Mouse (Mus musculus) liver, embryonic 11.5 days (tissue): ENCODE measurements around the gene Exoc3l4. TPM values are rescaled to one million over a fixed set of nuclear protein-coding genes. Genes with fewer than 3 reads are reported as not detected.

Experiments
- ATAC-seq: fragments of 200-750 bp; cut with Nextera tagmentation; replicated peaks from 2 replicates; pipeline ENCODE4 v1.8.0; 2017; ENCODE audit warnings: moderate number of reproducible peaks, mild to moderate bottlenecking, moderate TSS enrichment, moderate library complexity; ENCODE audit not compliant: low FRiP score
- DNase-seq: peaks from one replicate; pipeline ENCODE4 v3.0.0-alpha.2; 2017; ENCODE audit warnings: low spot score
- H3K27ac ChIP-seq: fragments of 300-500 bp; sonication (generic); 2 replicates; pipeline ENCODE4 v1.5.1; 2014; ENCODE audit warnings: mild to moderate bottlenecking, low read depth, low read length, control low read depth
- H3K27me3 ChIP-seq: fragments of 300-500 bp; sonication (generic); replicated peaks from 2 replicates; pipeline ENCODE4 v1.6.1; 2014; ENCODE audit warnings: low read length, mixed read lengths; ENCODE audit not compliant: control insufficient read depth, insufficient read depth
- H3K36me3 ChIP-seq: fragments of 300-500 bp; sonication (generic); 2 replicates; pipeline ENCODE4 v1.6.1; 2014; ENCODE audit warnings: mild to moderate bottlenecking, low read length, moderate library complexity, mixed read lengths; ENCODE audit not compliant: control insufficient read depth, insufficient read depth
- H3K4me1 ChIP-seq: fragments of 300-500 bp; sonication (generic); replicated peaks from 2 replicates; pipeline ENCODE4 v1.6.1; 2014; ENCODE audit warnings: low read length, mixed read lengths; ENCODE audit not compliant: control insufficient read depth, insufficient read depth
- H3K4me2 ChIP-seq: fragments of 300-500 bp; sonication (generic); 2 replicates; pipeline ENCODE4 v1.6.1; 2014; ENCODE audit warnings: mild to moderate bottlenecking, control low read depth, moderate library complexity
- H3K4me3 ChIP-seq: fragments of 300-500 bp; sonication (generic); 2 replicates; pipeline ENCODE4 v1.5.1; 2014; ENCODE audit warnings: low read depth, low read length, control low read depth
- H3K9ac ChIP-seq: fragments of 300-500 bp; sonication (generic); 2 replicates; pipeline ENCODE4 v1.6.1; 2014; ENCODE audit warnings: low read depth, low read length, control low read depth
- H3K9me3 ChIP-seq: fragments of 300-500 bp; sonication (generic); 2 replicates; pipeline ENCODE4 v1.6.1; 2016; ENCODE audit warnings: low read length, inconsistent platforms, mixed read lengths; ENCODE audit not compliant: control insufficient read depth
- WGBS: fragments of 180-500 bp; shearing (Covaris S2); extraction: QIAGEN DNeasy Blood & Tissue Kit; methylation state at CpG from one replicate; pipeline ENCODE4 v1.1.7; 2014; 5-methylcytosine and 5-hydroxymethylcytosine counted together
- polyA plus RNA-seq: library from polyadenylated mRNA; unstranded; fragments of >200 nt; fragmentation: Nextera tagmentation; extraction: Ambion mirVana; gene quantifications from 2 replicates; pipeline ENCODE4 v1.2.1, GENCODE M21; 2014

Gene Exoc3l4
- polyA plus RNA-seq, 1 experiment from 2014 or later: 18.6 TPM

DNA sequence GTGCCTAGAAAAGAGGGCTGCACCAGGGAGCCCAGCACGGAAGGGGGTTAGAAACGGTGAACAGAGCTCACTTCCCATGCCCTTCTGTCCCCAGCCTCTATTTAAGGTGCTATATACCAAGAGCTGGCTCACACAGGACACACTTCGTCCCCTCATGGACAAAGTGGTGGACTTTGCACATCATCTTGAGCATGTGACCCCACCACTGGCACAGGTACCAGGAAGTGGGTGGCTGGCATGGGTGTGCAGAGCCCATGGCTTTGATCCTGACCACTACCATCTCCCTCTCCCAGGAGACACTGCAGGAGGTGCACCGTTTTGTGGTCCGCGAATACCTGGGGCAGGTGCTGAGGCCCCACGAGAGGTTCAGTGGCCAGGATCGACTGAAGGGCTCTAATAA, 11.5 kb downstream of the Exoc3l4 start:
- 29% methylated on average over 8 of the region's 8 CpGs for WGBS
- Histone ChIP-seq H3K9me3 (no peaks in the 10 kb centered on the region), H3K9ac (no peak overlapping the region), H3K4me2 (peak overlapping the region; percentile 2; the same call in 1 of the 2 replicates), H3K27me3 (peaks cover 57% of the 10 kb centered on the region), H3K4me1 (peaks cover 59% of the 10 kb centered on the region), H3K36me3 (no peaks in the 10 kb centered on the region), H3K27ac (no peak overlapping the region), H3K4me3 (no peak overlapping the region)
- ATAC-seq (no peak), DNase-seq (no peak)

DNA sequence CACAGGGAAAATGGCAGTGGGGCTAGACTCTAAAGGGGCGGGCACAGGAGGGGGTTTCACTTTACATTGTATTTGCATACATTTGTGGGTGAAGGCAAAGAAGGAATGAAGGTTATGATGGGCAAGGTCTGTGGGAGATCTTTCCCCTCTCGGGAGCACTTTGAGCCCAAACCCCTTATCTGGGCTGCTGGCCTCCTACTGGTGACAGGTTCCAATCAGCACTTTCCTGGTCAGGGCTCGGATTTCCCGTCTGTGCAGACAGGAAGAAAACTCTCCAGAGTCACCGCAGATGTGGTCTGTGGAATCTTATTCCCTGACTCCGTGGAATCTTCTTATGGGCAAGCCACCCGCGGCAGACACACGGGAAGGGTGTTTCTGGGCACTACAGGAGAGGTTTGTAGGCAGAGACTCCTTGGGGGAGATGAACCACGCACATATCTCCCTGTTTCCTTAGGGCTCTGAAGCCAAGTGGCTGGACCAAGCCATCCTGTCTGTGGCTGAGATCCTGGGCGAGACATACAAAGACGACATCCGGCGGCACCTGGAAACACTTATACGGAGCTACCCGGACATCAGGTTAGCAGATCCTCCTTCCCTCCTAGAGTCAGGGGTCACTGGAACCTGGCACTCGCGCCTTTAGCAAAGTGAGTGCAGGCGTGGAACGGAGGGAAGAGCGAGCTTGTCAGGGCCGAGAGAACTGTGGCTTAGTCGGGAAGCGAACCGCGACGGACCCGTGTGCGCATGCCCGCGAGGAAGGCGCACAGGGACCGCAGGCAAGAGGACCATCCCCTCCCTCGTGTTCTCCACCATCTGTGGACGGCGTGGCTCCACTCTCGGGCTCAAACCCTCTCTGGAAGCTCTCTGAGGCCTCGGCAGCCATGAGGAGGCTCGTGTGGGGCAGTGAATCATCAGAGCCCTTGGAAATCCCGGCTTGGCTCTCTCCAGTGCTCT, 12.4 kb downstream of the Exoc3l4 start:
- Histone ChIP-seq H3K4me3 (peak overlapping the region; percentile 37), H3K4me2 (peak overlapping the region; percentile 64), H3K4me1 (peaks cover 60% of the 10 kb centered on the region), H3K36me3 (no peaks in the 10 kb centered on the region), H3K9ac (peak overlapping the region; percentile 30), H3K27ac (peak overlapping the region; percentile 1; the same call in 1 of the 2 replicates), H3K9me3 (no peaks in the 10 kb centered on the region), H3K27me3 (peaks cover 48% of the 10 kb centered on the region)
- DNase-seq (no peak), ATAC-seq (no peak)
- 2% methylated on average over 40 of the region's 40 CpGs for WGBS

DNA sequence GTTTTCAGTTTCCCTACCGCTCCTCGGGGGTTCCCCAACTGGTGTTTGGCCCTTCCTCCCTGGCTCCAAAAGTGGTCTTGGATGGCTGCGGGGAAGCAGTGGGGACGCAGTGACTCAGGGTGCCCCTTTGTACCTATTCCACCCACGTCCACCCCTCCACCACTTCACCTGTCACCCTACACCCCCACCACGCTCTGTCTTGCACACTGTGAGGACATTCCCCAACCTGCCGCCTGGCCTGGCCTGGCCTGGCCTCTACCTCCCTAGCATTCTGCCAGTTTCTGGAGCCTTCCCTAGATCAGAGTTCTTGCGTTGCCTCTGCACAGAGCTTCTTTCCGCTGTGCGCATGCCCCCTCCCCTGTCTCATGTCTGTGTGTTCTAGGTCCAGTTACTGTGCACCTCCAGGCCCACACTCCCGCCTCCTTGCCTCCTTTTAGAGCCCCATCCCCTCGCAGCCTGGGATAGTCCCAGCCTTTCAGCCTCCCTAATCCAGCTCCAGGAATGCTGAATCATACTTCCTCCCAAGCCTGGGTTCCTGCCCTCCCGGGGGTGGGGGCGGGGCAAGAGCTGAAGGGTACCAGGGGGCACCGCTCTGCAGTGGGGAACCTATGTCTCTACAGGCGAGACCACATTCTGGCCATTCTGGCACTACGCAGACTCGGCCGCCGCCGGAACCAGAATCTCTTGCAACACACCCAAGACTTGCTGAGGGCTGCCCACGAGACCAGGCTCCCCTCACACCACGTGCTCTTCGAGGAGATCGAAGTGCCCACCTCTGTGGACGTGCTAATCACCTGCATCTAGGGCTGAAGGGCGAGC, 13.4 kb downstream of the Exoc3l4 start:
- Histone ChIP-seq H3K27ac (peak overlapping the region; percentile 59), H3K9me3 (no peaks in the 10 kb centered on the region), H3K36me3 (no peaks in the 10 kb centered on the region), H3K27me3 (peaks cover 38% of the 10 kb centered on the region), H3K4me1 (peaks cover 70% of the 10 kb centered on the region), H3K9ac (peak overlapping the region; percentile 30), H3K4me2 (peak overlapping the region; percentile 64), H3K4me3 (peak overlapping the region; percentile 37)
- ATAC-seq: no peak
- 17% methylated on average over 27 of the region's 27 CpGs for WGBS
- DNase-seq: no peak

DNA sequence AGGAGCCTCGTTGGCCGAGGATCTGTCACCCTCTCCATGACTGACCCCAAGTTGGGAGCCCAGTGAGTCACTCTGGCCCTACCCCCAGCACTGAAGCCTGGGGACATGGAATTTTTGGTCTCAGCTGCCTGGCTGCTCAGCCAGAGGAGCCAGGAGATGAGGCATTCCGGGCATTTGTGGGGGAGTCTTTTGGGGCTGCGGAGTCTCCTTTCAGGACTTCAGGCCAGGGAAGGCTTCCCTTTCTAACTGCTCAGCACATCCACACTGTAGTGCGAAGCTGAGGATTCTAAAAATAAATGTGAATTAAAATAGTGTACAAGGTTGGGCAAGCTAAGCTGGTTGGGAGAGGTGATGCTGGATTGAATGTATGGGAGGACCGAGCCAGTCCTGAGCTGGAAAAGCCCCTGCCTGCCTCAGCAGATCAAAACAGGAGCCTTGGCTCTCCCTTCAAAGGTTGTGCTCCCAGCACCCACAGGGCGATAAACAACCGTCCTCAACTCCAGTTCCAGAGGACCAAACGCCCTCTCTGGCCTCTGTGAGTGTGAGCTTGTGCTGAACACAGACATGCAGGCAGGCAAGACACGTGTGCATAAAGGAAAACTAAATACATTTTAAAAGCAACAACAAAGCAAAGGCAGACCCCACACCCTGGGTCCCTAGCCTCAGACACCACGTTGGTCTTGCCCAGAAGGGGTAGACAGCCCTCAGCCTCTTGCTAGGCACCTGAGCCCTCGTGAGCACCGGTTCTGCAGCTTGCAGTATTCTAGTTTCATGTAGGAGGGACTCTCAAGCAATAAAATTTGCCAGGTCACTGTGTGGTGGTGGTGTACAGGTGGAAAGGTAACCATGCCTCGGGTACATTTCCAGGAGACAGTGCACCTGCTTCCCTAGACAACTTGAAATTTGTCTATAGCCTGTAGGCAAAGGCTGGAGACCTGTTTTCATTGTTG, 14.3 kb downstream of the Exoc3l4 start:
- no peak for ATAC-seq
- peak overlapping the region; percentile 23 for H3K9ac ChIP-seq
- DNase-seq: no peak
- no peaks in the 10 kb centered on the region for H3K36me3 ChIP-seq
- WGBS: 44% methylated on average over 14 of the region's 14 CpGs
- no peak overlapping the region for H3K4me3 ChIP-seq
- H3K4me2 ChIP-seq: peak overlapping the region; percentile 64
- H3K9me3 ChIP-seq: no peaks in the 10 kb centered on the region
- H3K27ac ChIP-seq: peak overlapping the region; percentile 59
- H3K27me3 ChIP-seq: peaks cover 33% of the 10 kb centered on the region
- peaks cover 75% of the 10 kb centered on the region for H3K4me1 ChIP-seq

DNA sequence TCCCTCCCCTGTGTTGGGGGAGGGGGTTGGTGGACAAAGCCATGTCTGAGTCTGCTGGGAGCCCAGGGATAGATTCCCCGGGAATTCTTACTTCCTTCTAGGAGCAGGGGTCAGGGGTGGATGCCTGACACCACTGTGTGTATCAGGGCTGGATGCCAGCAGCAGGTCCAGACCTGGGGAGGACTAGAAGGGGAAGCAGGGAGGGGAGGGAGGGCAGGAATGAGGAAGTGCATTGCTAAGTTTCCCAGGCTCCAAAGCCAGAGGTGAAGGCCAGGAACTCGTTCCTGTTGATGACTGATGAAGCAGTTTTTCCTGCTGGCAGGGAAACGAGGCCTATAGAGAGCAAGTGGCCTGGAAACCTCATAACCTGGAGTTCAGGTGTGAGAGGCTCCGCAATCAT, 15.3 kb downstream of the Exoc3l4 start:
- Histone ChIP-seq H3K36me3 (no peaks in the 10 kb centered on the region), H3K27ac (peak overlapping the region; percentile 20; the same call in 1 of the 2 replicates), H3K4me2 (no peak overlapping the region), H3K4me3 (no peak overlapping the region), H3K9ac (no peak overlapping the region), H3K27me3 (peaks cover 32% of the 10 kb centered on the region), H3K9me3 (no peaks in the 10 kb centered on the region), H3K4me1 (peaks cover 84% of the 10 kb centered on the region)
- ATAC-seq (no peak), DNase-seq (no peak)
- 31% methylated on average over 4 of the region's 4 CpGs for WGBS

DNA sequence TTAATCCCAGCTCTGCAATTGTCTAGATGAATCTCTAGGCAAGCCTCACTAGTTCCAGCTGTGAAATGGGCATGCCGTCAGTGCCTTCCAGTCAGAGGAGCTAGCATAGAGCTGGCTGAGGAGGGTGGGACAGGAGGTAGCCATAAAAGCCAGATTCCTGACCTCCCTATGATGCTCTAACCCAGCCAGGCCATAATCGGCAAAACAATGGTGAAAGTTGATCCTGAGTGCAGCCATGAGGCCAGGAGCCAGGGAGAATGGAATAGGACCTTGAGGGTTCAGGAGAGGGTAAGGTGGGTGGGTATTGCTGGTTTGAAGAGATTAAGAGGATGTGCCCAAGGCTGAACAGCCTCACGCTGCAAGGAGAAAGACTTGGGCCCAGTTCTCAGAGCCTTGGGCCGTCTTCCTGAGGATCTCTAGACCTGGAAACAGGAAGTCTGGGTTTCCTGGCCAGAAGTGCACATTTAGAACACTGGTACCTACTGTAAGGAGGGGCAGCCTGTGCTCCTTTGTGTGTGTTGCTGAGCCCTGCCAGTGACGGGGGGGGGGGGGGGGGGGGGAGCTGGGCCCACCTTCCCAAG, 16.0 kb downstream of the Exoc3l4 start:
- Histone ChIP-seq H3K27me3 (peaks cover 25% of the 10 kb centered on the region), H3K4me2 (peak overlapping the region; percentile 19), H3K9me3 (no peaks in the 10 kb centered on the region), H3K9ac (0 out of 2 replicates have a peak overlapping the region, but pooled peaks have one; percentile 10), H3K36me3 (no peaks in the 10 kb centered on the region), H3K4me1 (peaks cover 91% of the 10 kb centered on the region), H3K27ac (peak overlapping the region; percentile 53), H3K4me3 (no peak overlapping the region)
- no peak for DNase-seq
- WGBS: 44% methylated on average over 5 of the region's 5 CpGs
- no peak for ATAC-seq

DNA sequence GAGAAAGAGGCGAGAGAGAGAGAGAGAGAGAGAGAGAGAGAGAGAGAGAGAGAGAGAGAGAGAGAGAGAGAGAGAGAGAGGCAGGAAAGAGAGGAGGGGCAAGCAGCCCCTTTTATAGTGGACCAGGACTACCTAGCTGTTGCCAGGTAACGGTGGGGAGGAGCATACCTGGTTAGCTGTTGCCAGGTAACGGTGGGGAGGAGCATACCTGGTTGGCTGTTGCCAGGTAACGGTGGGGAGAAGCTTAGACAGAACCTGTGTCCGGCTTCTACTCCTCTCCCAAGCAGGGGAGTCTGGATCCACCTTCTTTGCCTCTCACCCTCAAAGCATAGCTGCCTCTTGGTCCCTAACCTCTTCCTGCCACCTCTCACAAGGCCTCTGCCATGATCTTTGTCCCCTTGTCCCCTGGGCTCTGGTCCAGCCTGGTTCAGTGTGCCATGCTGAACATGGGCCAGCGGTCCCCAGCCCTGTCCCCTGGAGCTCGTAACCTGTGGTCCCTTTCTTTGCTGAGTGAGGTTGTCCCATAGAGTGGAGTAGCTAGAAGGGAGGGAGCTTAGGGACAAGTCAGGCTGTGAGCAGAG, 17.4 kb downstream of the Exoc3l4 start:
- Histone ChIP-seq H3K4me2 (peak overlapping the region; percentile 46), H3K9ac (peak overlapping the region; percentile 44), H3K4me3 (peak overlapping the region; percentile 5; the same call in 1 of the 2 replicates), H3K27me3 (peaks cover 11% of the 10 kb centered on the region), H3K4me1 (peaks cover 93% of the 10 kb centered on the region), H3K9me3 (no peaks in the 10 kb centered on the region), H3K27ac (peak overlapping the region; percentile 71), H3K36me3 (no peaks in the 10 kb centered on the region)
- ATAC-seq (peak; percentile 9; the same call in 1 of the 2 replicates), DNase-seq (no peak)
- WGBS: 45% methylated on average over 6 of the region's 7 CpGs
